17 mouse cellular contexts compared by ENCODE assay signal in genomic region chr2:44142152-44142551, GRCm38 (mm10).
"Had no signal": no experiment of that assay in that cellular context is flagged by ENCODE, and none has a peak within 500 bp of the region (broad histone marks: within the 10 kb centered on the region; RNA-seq: fewer than 3 reads in every experiment).

No protein-coding gene starts in this region.

- H3K27ac ChIP-seq: limb, embryonic 15.5 days; liver, embryonic 14.5 days; midbrain, embryonic 10.5 days had no signal

- H3K9me3 ChIP-seq: limb, embryonic 15.5 days; midbrain, embryonic 10.5 days had no signal

- H3K4me2 ChIP-seq: limb, embryonic 15.5 days had no signal

- H3K27me3 ChIP-seq: limb, embryonic 15.5 days had no signal

- H3K4me1 ChIP-seq: midbrain, embryonic 10.5 days had no signal

- ATAC-seq: hindbrain, embryonic 16.5 days; inflammation-experienced regulatory T-cells, adult 6 months; intestine, postnatal 0 days had no signal

- H3K9ac ChIP-seq: limb, embryonic 15.5 days; liver, embryonic 14.5 days had no signal

- H3K36me3 ChIP-seq: limb, embryonic 15.5 days; midbrain, embryonic 10.5 days had no signal

- DNase-seq: layer of hippocampus, adult 9-11 months; layer of hippocampus, postnatal 36 days; lung, adult 2 months; lung, postnatal 4 days; midbrain, embryonic 14.5 days; retina, postnatal 1 day; right cerebral cortex, postnatal 4 days; spleen, adult 18-20 months; thymus, adult 2 months; thymus, postnatal 25 days had no signal

- H3K4me3 ChIP-seq: limb, embryonic 15.5 days; midbrain, embryonic 10.5 days; myocyte had no signal
